Mouse (Mus musculus): ENCODE measurements around the gene Cdkal1. TPM values are rescaled to one million over a fixed set of nuclear protein-coding genes. Genes with fewer than 3 reads are reported as not detected.

The Cdkal1 gene
- total and polyA plus RNA-seq, 2 experiments from 2014 or later: 17.4 to 17.6 TPM

DNA sequence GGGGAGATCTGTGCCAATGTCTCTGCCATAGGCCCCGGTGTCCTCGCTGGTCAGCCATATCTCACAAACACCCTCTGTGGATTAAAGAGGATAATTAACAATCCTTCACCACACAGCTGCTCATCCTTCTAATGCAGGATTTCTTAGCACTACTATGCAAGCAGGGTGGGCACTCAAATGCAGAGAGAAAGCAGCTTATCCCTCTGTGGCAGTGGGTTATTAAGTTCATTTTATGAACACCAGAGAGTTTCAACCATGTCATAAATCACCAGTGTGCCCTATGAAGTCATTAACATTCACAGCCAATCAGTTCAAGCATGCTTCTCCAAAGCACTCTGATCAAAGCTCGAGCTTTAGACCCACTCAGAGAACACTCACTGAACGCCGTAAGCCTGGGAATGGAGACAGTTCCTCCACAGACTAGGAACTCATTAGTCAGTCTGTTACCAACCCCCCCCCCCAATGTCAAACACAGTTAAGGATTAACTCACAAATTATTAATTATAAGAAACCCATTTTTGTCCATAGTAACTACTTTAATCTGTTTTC, 303.1 kb downstream of the Cdkal1 start:
- Histone ChIP-seq H3K9ac (replicated peaks; ENCODE audit: low read length, poor library complexity, severe bottlenecking) (no peak overlapping the region), H3K27ac (ENCODE audit: low read depth, low read length) (no peak overlapping the region), H3K9me3 (ENCODE audit: low read length) (no peaks in the 10 kb centered on the region), H3K4me1 (ENCODE audit: insufficient read depth, low read length) (no peaks in the 10 kb centered on the region), H3K36me3 (ENCODE audit: insufficient read depth, low read length) (no peaks in the 10 kb centered on the region), H3K4me2 (ENCODE audit: low read depth, low read length, poor library complexity, severe bottlenecking) (no peak overlapping the region), H3K4me3 (ENCODE audit: low read depth, low read length) (no peak overlapping the region), H3K27me3 (ENCODE audit: insufficient read depth, low read length) (no peaks in the 10 kb centered on the region)
- ATAC-seq (ENCODE audit: low FRiP score) (no peak), DNase-seq (ENCODE audit: low spot score) (no peak)
- 53% methylated on average over 5 of the region's 5 CpGs for WGBS
- no peak for TF ChIP-seq CTCF (IDR thresholded peaks at IDR 0.05)

- Histone ChIP-seq H3K36me3 (ENCODE audit: insufficient read depth, low read length) (no peaks in the 10 kb centered on the region), H3K4me3 (ENCODE audit: low read depth, low read length) (no peak overlapping the region), H3K27ac (ENCODE audit: low read depth, low read length) (no peak overlapping the region), H3K4me1 (ENCODE audit: insufficient read depth, low read length) (no peaks in the 10 kb centered on the region), H3K9ac (replicated peaks; ENCODE audit: low read length, poor library complexity, severe bottlenecking) (no peak overlapping the region), H3K4me2 (ENCODE audit: low read depth, low read length, poor library complexity, severe bottlenecking) (no peak overlapping the region), H3K9me3 (ENCODE audit: low read length) (no peaks in the 10 kb centered on the region), H3K27me3 (ENCODE audit: insufficient read depth, low read length) (no peaks in the 10 kb centered on the region)
- TF ChIP-seq CTCF (IDR thresholded peaks at IDR 0.05): no peak
- DNase-seq (ENCODE audit: low spot score) (no peak), ATAC-seq (ENCODE audit: low FRiP score) (no peak)
- WGBS: 73% methylated on average over 1 of the region's 1 CpGs
Observed at GRCm38 (mm10) chr13:29550886-29551285, 304.6 kb downstream of the Cdkal1 start.

GRCm38 (mm10) chr13:29550203-29550602, 305.3 kb downstream of the Cdkal1 start:
- Histone ChIP-seq H3K27ac (ENCODE audit: low read depth, low read length) (no peak overlapping the region), H3K36me3 (ENCODE audit: insufficient read depth, low read length) (no peaks in the 10 kb centered on the region), H3K4me3 (ENCODE audit: low read depth, low read length) (no peak overlapping the region), H3K9ac (replicated peaks; ENCODE audit: low read length, poor library complexity, severe bottlenecking) (no peak overlapping the region), H3K4me2 (ENCODE audit: low read depth, low read length, poor library complexity, severe bottlenecking) (no peak overlapping the region), H3K27me3 (ENCODE audit: insufficient read depth, low read length) (no peaks in the 10 kb centered on the region), H3K4me1 (ENCODE audit: insufficient read depth, low read length) (no peaks in the 10 kb centered on the region), H3K9me3 (ENCODE audit: low read length) (no peaks in the 10 kb centered on the region)
- ATAC-seq (ENCODE audit: low FRiP score) (no peak), DNase-seq (ENCODE audit: low spot score) (no peak)
- TF ChIP-seq CTCF (IDR thresholded peaks at IDR 0.05): no peak
- 92% methylated on average over 6 of the region's 6 CpGs for WGBS

DNA sequence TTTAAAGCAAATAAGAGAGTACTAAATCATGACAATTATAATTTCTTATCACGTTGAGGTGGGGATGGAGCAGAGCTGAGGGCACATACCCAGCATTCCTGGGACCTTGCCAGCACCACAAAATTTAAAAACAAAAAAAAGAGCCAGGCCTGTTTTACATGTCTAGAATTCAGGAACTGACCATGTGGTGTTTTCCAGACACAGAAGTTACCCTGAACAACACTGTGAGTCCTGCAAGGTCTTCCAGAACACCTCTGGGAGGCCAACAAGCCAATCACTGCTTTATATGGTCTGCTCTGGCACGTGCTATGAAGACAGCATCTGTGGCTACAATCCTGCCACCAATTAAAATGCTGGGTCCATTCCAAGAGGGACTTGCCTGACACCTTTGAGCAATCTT, 305.7 kb downstream of the Cdkal1 start:
- H3K4me3 ChIP-seq (ENCODE audit: low read depth, low read length): no peak overlapping the region
- no peaks in the 10 kb centered on the region for H3K4me1 ChIP-seq (ENCODE audit: insufficient read depth, low read length)
- H3K9me3 ChIP-seq (ENCODE audit: low read length): no peaks in the 10 kb centered on the region
- DNase-seq (ENCODE audit: low spot score) (peak; percentile 10), ATAC-seq (ENCODE audit: low FRiP score) (no peak)
- no peak overlapping the region for H3K4me2 ChIP-seq (ENCODE audit: low read depth, low read length, poor library complexity, severe bottlenecking)
- TF ChIP-seq CTCF (IDR thresholded peaks at IDR 0.05): no peak
- H3K36me3 ChIP-seq (ENCODE audit: insufficient read depth, low read length): no peaks in the 10 kb centered on the region
- no peak overlapping the region for H3K27ac ChIP-seq (ENCODE audit: low read depth, low read length)
- no peaks in the 10 kb centered on the region for H3K27me3 ChIP-seq (ENCODE audit: insufficient read depth, low read length)
- WGBS: 61% methylated on average over 2 of the region's 2 CpGs
- H3K9ac ChIP-seq (replicated peaks; ENCODE audit: low read length, poor library complexity, severe bottlenecking): no peak overlapping the region

DNA sequence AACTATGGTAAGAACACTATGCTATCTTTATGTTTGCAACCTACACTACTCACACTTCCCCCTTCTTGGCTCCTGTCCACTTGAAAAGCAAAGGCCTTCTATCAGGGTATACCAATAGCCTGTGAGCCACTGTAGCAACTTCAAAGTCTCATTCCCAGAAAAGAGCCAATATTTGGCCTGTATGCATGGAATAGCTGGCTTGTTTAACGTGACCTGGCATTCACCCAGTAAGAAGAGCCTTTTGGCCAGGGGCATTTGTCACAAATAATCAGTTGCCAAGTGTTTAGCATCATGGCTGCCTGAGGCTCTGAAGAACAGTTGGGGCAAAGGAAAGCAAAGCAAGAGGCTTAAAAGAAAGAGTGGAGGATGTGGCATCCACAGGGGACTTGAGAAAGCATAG, 317.6 kb downstream of the Cdkal1 start:
- peak; percentile 70 for DNase-seq (ENCODE audit: low spot score)
- TF ChIP-seq CTCF (IDR thresholded peaks at IDR 0.05): no peak
- no peaks in the 10 kb centered on the region for H3K4me1 ChIP-seq (ENCODE audit: insufficient read depth, low read length)
- H3K4me3 ChIP-seq (ENCODE audit: low read depth, low read length): no peak overlapping the region
- no peak; the same call in 1 of the 2 replicates for ATAC-seq (ENCODE audit: low FRiP score)
- no peaks in the 10 kb centered on the region for H3K27me3 ChIP-seq (ENCODE audit: insufficient read depth, low read length)
- no peak overlapping the region for H3K27ac ChIP-seq (ENCODE audit: low read depth, low read length)
- H3K9me3 ChIP-seq (ENCODE audit: low read length): no peaks in the 10 kb centered on the region
- no peak overlapping the region for H3K4me2 ChIP-seq (ENCODE audit: low read depth, low read length, poor library complexity, severe bottlenecking)
- 43% methylated on average over 1 of the region's 1 CpGs for WGBS
- no peak overlapping the region for H3K9ac ChIP-seq (replicated peaks; ENCODE audit: low read length, poor library complexity, severe bottlenecking)
- no peaks in the 10 kb centered on the region for H3K36me3 ChIP-seq (ENCODE audit: insufficient read depth, low read length)

DNA sequence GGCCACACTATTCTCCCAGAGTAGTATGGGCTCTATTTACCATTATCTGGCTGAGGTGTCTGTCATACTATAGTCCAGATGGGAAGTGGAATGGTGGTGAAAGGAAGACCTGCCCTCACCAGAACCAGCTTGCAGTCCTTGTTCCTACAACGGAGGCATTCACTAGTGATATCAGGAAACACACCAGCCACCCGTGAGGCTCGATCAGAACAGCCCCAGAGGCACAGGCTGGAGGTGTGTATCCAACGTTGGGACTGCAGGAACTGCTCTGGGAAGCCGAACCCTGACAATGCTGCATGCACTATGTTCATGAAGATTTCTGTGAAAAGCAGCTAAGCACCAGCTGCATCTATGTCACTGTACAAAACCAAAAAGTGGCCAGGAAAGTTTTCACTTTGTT, 321.9 kb downstream of the Cdkal1 start:
- TF ChIP-seq CTCF (IDR thresholded peaks at IDR 0.05): no peak
- ATAC-seq (ENCODE audit: low FRiP score): no peak
- Histone ChIP-seq H3K4me3 (ENCODE audit: low read depth, low read length) (no peak overlapping the region), H3K27me3 (ENCODE audit: insufficient read depth, low read length) (no peaks in the 10 kb centered on the region), H3K9ac (replicated peaks; ENCODE audit: low read length, poor library complexity, severe bottlenecking) (no peak overlapping the region), H3K4me2 (ENCODE audit: low read depth, low read length, poor library complexity, severe bottlenecking) (no peak overlapping the region), H3K4me1 (ENCODE audit: insufficient read depth, low read length) (no peaks in the 10 kb centered on the region), H3K27ac (ENCODE audit: low read depth, low read length) (no peak overlapping the region), H3K9me3 (ENCODE audit: low read length) (no peaks in the 10 kb centered on the region), H3K36me3 (ENCODE audit: insufficient read depth, low read length) (no peaks in the 10 kb centered on the region)
- DNase-seq (ENCODE audit: low spot score): no peak
- 83% methylated on average over 5 of the region's 5 CpGs for WGBS
